Mouse (Mus musculus) telencephalon, adult 2 months (tissue): ENCODE measurements around the gene Izumo3.
"Not testable (repeated sequence)": the region's sequence is repeated elsewhere in the genome, so short reads cannot be mapped to it uniquely, and the experiment has no call there.

Experiments
- DNase-seq: peaks from one replicate; pipeline ENCODE4 v3.0.0-alpha.2; 2011; ENCODE audit warnings: low read depth, low spot score

The Izumo3 gene

GRCm38 (mm10) chr4:92147134-92147533 is at the start of gene Izumo3:
Gene Izumo3, minus strand, starts transcription at chr4:92147234.
- no peak for DNase-seq

GRCm38 (mm10) chr4:92191649-92192048 is 44.6 kb upstream of the Izumo3 start, which contains the start of gene Gm12666:
Gene Gm12666, minus strand, starts transcription at chr4:92191749.
- DNase-seq: not testable (repeated sequence)

- no peak for DNase-seq
Measured at GRCm38 (mm10) chr4:92152646-92153045, 5.6 kb upstream of the Izumo3 start.

GRCm38 (mm10) chr4:92111390-92111988 is 35.5 kb downstream of the Izumo3 start:
- DNase-seq: no peak

- DNase-seq: no peak
Measured at GRCm38 (mm10) chr4:92097386-92097785, 49.6 kb downstream of the Izumo3 start.

GRCm38 (mm10) chr4:92095951-92096350 is 51.1 kb downstream of the Izumo3 start:
- no peak for DNase-seq
